Mouse (Mus musculus): Measurements from ENCODE around the gene Pld4.
"Not testable (repeated sequence)": the region's sequence is repeated elsewhere in the genome, so short reads cannot be mapped to it uniquely, and the experiment has no call there.

Gene Pld4

DNA sequence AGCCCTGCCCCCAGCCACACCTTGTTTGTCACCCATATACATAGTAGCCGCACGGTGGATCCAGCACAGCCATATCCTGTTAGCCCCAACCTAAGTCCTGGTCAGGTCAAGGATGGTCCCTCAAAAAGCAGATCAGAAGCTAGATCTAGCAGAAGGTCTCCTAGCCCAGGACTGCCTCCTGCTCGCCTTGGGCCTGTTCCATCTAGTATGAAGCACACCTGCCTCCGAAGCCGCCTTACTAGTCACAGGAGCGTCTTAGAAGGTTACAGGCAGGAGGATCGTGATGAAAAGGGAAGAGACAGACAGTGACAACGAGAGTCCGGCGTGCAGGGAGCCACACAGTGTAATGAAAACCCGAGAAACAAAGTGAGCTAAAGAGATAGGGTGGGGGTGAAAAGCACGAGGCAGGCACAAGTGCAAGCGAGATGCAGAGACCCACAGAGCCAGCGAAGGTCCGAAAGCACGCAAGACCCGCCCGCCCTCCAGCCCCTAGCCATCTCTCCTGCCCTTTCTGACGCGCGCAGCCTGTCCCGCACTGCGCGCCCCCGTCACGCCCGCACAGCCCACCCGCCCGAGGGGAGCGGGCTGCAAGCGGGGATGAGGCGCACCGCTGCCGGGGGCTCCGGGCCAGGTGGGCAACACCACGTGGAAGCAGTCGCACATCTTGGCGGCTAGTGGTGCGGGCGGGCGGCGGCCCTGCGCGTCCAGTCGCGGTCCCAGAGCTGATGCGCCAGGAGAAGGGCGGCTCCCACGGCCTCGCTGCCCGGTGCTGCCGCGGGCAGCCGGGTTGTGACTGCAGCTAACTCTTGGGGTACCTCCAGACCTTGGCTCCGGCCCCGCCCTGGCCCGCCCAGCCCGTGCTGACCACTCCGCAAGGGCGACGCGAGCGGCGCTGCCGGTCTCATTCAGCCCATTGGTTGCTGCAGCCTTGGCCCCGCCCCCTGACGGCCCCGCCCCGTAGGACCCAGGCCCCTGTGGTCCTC is 41.7 kb downstream of the Pld4 start, which contains the start of gene Ahnak2:
Gene Ahnak2, minus strand, starts transcription at position 794 of the 983 bp plus-strand sequence.
- peak; percentile 25 for DNase-seq (ENCODE audit: low read depth, low spot score)

DNA sequence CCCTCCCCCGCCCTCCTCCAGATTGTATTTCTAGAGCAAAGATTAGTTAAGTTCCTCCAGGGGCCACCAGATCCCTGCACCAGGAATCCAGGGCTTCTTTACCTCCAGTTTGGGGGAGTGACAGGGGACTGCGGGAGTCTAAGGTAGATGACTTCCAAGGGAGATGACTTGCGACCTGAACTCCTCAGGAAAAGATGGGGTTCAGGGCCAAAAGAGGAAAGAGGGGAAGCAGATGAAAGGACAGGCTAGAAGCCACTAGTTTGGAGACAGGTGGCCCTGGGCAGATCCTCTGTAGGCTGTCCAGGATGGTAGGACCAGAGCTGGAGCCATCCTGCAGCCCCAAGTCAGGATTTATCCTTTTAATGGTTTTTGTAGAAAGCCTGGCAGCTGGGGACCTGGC is 42.5 kb downstream of the Pld4 start:
- no peak for DNase-seq (ENCODE audit: low read depth, low spot score)

DNA sequence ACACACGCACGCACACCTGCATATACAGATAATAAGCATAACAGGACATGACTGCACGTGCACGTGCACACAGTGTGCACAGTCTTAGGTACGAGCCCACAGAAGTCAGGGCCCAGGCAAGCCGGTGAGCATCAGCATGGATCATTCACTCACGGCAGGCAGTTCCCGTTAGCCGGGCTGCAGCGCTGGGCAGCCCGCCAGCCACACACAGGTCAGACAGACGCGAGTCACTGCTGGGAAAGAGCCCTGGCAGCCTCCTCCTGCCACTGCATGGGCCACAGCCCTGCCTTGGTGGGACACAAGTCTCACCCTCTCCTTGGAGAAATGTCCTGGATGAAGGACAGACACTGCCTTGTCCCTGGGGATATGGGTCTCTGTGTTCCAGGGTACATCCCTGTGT is 43.6 kb downstream of the Pld4 start:
- no peak for DNase-seq (ENCODE audit: low read depth, low spot score)

- no peak for DNase-seq (ENCODE audit: low read depth, low spot score)
Observed at GRCm38 (mm10) chr12:112806044-112806443, 45.6 kb downstream of the Pld4 start.

- DNase-seq (ENCODE audit: low read depth, low spot score), result no peak
Observed at GRCm38 (mm10) chr12:112807796-112808195, 47.3 kb downstream of the Pld4 start.

DNA sequence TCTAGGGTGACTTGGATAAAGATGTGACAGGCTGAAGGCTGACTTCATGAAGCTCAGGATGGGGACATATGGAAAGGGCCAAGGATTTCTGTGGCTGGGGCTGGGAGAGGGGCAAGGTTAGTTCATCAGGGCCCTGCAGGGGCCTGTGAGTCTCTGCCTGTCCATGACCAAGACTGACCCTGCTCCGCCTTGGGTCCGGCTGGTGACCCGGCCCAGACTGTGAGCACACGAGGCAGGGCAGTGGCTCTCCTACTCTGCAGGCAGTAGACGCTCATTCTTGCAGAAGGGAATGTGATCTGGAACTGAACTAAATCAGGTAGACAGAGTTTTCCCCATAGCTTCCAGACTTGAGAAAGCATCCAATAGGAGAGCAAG is 47.7 kb downstream of the Pld4 start:
- DNase-seq (ENCODE audit: low read depth, low spot score), result no peak

- peak; percentile 96 for DNase-seq (ENCODE audit: low read depth, low spot score)
Observed at GRCm38 (mm10) chr12:112808587-112809364, 48.3 kb downstream of the Pld4 start, which contains the start of gene Clba1. Gene Clba1, plus strand, starts transcription at chr12:112808937.

DNA sequence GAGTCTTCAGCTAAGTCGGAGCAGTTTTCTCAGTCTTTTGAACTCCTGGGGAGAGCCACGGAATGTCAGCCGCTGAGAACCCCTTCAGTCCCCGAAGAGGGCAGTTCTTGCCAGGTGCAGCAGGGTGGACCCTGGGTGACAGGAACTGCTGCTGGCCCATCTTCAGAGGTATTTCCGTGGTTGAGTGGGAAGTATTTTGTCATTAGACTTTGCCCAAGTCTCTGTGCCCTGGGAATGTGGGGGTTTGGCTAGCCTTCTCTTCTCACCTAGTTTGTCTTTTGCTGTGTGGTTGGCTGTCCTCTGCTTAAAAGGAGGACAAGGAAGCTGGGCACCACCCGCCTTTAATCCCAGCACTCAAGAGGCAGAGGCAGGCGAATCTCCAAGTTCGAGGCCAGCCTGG is 49.2 kb downstream of the Pld4 start:
- no peak for DNase-seq (ENCODE audit: low read depth, low spot score)

DNA sequence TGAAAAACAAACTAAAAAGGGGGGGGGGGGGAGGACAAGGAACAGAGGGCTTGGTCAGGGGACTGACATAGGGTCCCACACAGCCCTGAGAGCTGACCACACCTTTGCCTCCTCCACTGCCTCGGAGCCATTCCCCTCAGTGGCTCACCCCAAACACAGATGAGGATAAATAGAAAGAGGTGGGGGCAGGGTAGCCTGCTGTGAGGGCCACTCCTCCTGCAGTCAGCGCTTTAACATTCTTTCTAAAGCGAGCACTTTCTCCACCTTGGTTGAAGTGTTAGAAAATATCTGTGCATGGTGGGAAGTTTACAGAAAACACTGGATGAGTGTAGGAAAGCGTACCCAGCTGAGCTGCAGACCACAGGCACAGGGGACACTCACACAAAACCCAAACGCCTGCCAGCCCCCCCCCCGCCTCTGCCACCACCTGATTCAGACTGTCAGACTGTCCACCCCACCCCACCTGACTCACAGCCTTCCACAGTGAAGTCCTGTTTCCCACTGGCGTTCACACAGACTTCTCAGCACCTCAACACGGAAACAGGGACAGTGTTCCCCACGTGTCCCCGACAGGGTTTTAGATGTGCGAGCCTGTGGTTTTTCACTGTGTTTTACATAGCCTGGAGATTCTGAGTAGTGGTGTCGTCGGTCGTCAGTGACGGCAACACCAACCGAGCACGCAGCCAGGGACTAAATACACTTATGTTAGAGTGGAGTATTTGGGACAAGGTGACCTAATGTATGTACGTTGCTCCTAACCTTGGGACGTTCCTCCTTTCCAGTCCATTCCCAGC is 49.8 kb downstream of the Pld4 start:
- no peak for DNase-seq (ENCODE audit: low read depth, low spot score)

DNA sequence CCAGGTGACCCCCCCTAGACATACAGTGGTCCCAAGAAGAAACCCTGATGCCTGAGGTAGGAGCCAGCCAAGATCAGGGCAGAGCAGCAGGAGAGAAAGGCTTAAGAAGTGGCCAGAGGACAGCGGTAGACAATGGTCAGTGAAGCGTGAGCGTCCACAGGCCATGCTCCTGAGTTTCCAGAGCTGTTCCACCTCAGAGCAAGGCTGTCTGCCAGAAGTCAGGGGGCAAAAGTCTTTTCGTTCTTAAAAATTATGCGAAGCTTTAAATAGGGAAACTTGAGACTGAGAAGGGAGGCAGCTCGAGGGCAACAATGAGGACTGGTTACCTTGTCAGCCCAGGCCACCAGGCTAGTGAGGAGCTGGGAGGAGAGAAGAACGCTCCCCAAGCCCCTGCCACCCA is 52.9 kb downstream of the Pld4 start:
- no peak for DNase-seq (ENCODE audit: low read depth, low spot score)

DNA sequence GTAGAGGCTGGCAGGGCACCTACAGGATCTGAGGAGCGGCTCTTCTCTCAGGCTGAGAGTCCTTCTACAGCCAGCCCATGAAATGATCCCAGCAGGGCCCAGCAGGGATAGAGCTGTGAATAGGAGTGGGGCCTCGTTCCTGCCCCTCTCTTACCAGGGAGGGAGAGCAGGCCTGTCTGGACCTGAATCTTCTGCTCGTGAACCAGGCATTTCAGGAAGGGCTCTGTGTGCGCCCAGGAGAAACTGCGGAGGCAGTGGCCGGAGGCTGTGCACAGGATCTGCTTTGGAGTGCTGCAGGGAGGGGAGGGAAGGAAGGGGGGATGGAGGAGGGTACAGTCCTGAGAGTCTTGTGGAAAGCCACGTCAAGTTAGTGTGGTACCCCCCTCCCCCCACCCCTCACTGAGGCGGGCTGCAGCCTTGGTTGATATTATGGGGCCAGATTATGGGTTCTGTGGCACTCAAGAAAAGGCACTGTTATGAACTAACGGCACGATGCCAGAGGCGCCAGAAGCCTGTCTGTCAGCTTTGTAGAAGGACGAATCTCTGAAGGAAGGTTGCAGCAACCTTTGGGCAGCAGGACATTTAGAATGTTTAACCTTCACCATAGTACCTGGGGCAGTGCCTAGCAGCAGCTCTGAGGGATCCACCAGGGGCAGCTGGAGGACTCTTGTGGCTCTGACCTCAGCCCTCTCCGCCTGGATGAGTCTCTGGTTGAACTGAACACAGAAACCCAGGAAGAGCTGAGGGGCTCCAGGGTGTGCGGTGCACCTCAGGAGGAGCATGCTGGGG is 54.4 kb downstream of the Pld4 start:
- DNase-seq (ENCODE audit: low read depth, low spot score), result no peak

DNA sequence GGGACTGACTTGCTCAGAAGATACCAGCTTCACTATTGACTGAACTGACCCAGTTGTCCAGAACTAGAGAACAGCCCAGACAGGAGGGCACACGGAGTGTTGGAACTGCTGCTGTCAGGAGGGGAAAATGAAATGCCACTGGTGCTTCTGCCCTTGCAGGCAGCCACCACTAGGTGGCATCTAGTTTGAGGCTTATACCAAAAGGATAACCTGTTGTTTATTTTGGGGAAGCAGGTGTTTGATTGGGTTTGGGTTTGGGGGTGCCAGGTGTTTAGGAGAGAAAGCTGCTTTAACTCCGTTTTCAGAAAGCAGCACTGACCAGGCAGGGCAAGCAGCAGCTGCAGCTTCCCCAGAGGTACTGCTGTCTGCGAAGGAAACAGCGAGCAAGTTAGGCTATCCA is 55.8 kb downstream of the Pld4 start:
- DNase-seq (ENCODE audit: low read depth, low spot score), result peak; percentile 78

DNA sequence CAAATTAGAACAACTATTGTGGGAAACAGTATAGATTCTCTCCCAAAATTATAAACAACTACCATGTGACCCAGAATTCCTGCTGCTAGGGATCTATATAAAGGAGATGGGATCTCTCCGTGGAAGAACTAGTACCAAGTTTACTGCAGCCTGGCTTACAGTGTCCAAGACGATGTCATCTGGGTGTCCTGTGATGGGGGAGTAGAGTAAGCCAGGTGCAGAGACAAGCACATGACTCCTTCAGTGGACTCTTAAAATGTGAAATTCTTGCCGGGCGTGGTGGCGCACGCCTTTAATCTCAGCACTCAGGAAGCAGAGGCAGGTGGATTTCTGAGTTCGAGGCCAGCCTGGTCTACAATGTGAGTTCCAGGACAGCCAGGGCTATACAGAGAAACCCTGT is 56.4 kb downstream of the Pld4 start:
- DNase-seq (ENCODE audit: low read depth, low spot score), result not testable (repeated sequence)
